Mouse (Mus musculus) layer of hippocampus, adult 8-10 months (tissue): ENCODE measurements around the gene Mat2a. TPM values are rescaled to one million over a fixed set of nuclear protein-coding genes. Genes with fewer than 3 reads are reported as not detected.
A peak's percentile ranks its signal among the peaks of the same experiment; 100 is the strongest.
"Not testable (repeated sequence)": the region's sequence is repeated elsewhere in the genome, so short reads cannot be mapped to it uniquely, and the experiment has no call there.

Experiments
- DNase-seq, 2 experiments: peaks; one replicate each; pipeline ENCODE4 v3.0.0; 2022; ENCODE audit warnings: low spot score in 2 of 2
- total RNA-seq, 4 experiments: library from RNA; stranded (reverse); gene quantifications; 2 replicates each; pipeline ENCODE4 v1.2.4; 2022

Mat2a gene
- 100 to 1,000 TPM; 176 to 184 (median 179) TPM for total RNA-seq

GRCm38 (mm10) chr6:72439355-72440185 is at the start of gene Mat2a:
Gene Mat2a, minus strand, starts transcription at chr6:72439558.
- DNase-seq, result peak; percentile 95 to 96

GRCm38 (mm10) chr6:72488850-72489249 is 49.5 kb upstream of the Mat2a start:
- DNase-seq, result no peak

DNA sequence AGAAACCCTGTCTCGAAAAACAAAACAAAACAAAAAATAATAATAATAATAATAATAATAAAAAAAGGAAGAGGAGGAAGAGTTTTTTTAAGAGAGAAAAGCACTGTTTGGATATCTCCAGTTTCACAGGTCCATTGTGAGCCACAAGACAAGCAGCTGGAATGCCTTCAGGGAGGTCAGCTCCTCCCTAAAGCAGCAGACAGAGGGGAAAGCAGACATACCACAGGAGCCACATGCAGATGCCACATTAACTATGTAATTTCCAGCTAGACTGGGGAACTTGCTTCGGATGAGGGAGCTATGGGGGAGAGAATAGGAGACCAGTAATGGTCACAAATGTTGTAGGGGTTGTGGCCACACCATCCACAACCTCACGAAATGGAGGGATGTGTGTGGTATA is 47.9 kb upstream of the Mat2a start:
- DNase-seq, result no peak

- no peak for DNase-seq
Measured at GRCm38 (mm10) chr6:72486307-72486706, 46.9 kb upstream of the Mat2a start.

DNA sequence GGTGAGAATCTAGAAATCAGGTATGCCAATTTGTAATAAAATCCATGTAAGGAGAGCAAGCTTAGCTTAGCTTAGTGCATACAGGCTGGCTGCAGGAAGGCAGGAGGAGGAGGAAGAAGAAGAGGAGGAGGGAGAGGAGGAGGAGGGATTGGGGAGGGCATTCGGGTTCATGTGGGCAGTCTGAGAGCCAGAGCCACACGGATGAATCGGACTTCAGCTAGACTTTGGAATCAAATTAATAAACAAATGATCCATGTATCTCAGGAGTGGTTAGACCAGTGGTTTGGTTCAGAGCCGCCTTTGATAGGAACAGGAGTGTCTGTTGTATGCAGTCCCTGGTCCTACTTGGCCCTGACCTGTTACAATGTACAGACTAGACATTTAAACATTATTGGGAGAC is 45.5 kb upstream of the Mat2a start:
- DNase-seq, result no peak

- no peak for DNase-seq
Measured at GRCm38 (mm10) chr6:72482156-72482555, 42.8 kb upstream of the Mat2a start.

- no peak for DNase-seq
Measured at GRCm38 (mm10) chr6:72480422-72480702, 41.0 kb upstream of the Mat2a start.

DNA sequence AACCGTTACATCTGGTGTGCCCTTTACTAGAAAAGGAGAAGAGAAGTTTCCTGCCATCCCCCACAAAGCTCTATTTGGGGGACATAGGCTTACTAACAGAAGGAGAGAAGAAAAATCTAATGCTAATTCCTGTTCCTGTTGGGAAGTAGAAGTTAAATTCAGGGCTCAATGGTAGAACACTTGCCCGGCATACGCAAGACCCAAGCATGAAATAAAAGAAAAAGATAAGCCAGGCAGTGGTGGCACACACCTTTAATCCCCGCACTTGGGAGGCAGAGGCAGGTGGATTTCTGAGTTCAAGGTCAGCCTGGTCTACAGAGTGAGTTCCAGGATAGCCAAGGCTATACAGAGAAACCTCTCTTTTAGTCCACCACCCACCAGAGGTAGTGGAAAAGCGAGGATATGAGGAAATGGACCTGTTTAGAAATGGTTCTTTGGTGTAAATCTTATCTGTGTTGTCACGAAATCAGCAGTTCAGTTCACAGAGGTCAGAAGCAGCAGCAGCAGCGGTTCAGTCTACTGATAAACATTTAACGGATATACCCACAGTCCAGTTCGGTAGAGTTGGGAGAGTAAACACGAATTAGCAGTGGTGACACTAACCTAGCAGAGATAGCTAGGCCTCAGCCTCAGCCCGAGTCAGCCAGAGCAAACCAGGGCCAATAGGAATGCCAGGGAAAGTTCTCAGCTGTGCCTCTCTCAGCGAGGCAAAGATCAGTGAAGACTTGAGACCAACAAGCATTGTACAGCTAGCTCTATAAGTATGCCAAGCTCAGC is 40.5 kb upstream of the Mat2a start:
- DNase-seq, result no peak

- DNase-seq, result not testable (repeated sequence)
Measured at GRCm38 (mm10) chr6:72478691-72479090, 39.3 kb upstream of the Mat2a start.

GRCm38 (mm10) chr6:72477621-72478020 is 38.3 kb upstream of the Mat2a start:
- DNase-seq, result no peak

DNA sequence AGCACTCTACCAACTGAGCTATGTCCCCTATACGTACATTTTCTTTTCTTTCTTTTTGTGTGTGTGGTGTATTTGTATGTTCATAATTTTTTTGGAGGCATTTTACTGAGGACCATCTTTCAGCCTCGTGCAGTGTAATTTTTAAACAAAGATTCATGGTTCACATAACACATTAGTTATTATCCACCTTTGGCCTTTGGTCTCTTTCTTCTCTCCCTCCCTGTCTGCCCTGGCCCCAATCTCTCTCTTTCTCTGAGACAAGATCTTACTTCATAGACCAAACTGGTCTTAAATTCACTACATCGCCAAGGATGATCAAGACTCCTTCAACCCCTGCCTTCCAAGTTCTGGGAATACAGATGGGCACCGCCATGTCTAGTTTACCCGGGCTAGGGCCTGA is 37.5 kb upstream of the Mat2a start:
- DNase-seq, result no peak

- DNase-seq, result peak; percentile 51 to 52
Measured at GRCm38 (mm10) chr6:72475221-72475985, 36.0 kb upstream of the Mat2a start.

GRCm38 (mm10) chr6:72473264-72474041 is 34.1 kb upstream of the Mat2a start:
- DNase-seq, result no peak

DNA sequence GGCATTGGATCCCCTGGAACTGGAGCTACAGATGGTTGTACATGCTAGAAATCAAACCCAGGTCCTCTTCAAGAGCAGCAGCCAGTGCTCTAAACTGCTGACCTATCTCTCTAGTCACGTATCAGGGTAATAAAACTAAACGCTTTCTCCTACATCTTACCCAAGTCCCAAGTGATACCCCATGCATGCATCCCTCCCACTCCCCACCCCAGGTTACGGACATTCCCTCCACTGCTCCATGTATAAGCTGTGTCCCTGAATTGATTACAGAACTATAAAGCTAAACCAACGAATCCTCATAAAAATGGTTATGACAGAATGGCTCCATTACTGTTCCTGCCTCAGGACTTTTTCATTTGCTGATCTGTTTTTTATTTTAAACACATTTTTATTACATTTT is 26.8 kb upstream of the Mat2a start:
- DNase-seq, result no peak

- DNase-seq, result no peak
Measured at GRCm38 (mm10) chr6:72465361-72466157, 26.2 kb upstream of the Mat2a start.

DNA sequence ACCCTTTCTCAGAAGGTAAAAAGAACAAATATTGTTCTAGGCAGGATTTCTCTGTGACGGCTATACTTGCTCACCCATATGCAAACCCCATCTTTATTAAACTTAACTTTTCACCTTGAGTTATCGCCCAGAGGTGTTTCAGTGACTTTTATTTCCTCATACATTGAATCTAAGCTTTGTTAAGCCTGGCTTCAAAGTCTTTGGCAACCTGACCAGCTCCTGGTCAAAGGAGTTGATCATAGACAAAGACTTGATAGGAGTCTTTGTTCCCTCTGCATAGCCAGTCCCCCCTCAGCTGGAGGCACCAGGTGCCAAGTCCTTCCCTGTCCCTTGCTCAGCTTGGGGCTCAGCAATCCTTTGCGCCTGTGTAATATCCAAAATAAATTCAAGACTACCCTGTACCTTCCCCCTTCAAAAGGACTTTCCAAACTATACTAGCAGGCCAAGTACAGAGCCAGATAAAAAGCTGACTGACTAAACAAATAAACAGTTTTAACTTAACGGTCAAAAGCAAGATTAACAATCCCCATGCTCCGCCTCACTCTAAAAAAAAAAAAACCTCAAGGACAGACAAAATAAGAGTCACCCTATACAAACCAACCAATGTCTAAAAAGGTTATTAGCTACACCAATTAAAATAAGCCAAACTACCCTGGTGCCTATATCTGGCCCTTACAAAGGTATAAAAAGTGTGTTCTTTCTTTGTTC is 23.3 kb upstream of the Mat2a start:
- DNase-seq, result not testable (repeated sequence)

- DNase-seq, result no peak
Measured at GRCm38 (mm10) chr6:72460036-72460801, 20.9 kb upstream of the Mat2a start.

DNA sequence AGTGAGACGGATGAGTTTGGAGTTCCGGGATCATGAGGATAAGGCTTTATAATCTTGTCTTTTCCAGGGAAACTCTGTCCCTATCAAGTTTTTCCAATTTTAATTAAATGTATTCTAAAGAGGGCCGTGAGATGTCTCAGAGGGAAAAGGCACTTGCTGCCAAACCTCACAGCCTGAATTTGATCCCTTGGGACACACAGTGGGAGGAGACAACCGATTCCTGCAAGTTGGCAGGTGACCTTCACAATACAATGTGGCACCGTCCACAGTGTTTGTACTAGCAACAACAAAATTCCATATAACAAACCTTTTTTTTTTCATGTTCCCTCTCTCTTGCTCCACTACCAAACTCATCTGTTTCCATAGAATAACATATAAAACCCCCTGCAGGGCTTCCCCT is 19.6 kb upstream of the Mat2a start:
- no peak for DNase-seq

GRCm38 (mm10) chr6:72458418-72458817 is 19.1 kb upstream of the Mat2a start:
- no peak for DNase-seq
